Mouse (Mus musculus) ES-CJ7 (cell line): Measurements from ENCODE around the gene Supt4a.
A peak's percentile ranks its signal among the peaks of the same experiment; 100 is the strongest.

Source experiments
- DNase-seq: peaks from one replicate; pipeline ENCODE4 v3.0.0; 2011; ENCODE audit warnings: low read depth, low spot score

The Supt4a gene

DNA sequence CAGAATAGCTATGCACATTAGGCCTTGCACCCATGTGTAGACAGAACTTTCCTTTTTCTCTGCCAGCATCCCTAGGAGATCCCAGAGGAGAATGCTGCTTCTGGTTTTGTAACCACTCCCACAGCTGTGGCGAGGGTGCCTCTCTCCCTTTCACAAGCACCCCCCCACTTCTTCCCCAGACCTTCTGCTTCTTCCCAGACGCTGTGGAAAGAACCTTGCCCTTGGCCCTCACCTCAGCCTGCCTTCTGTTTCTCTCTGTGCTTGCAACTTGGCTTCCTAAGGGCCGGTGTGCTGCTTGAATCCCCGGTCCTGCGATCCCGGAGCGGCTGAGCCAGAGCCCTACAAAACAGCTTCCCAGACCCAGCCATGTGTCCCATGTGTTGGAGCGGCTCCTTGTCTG is 13.7 kb downstream of the Supt4a start:
- DNase-seq = no peak

DNA sequence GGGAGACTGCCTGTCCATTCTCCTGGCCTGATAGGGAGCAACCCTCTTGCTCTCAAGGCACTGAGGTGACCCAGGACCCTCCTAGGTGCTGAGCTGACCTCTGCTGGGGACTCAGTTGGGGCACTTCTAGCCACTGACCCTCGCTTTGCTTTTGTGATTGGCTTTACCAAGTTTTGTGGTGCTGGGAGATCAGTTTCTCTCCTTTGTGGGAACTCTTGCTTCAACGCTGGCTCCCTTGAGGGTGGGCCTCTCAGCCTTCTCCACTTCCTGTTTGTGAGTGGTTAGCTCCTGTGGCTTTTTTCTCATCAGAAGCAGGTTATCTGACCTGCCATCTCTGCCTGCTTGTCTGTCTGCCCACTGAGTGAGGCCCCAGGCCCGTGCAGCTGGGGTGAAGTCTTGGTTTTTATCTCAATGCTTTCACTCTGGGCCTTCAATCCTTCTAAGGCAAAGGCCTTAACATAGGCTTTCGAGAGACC is 14.2 kb downstream of the Supt4a start:
- no peak for DNase-seq

DNA sequence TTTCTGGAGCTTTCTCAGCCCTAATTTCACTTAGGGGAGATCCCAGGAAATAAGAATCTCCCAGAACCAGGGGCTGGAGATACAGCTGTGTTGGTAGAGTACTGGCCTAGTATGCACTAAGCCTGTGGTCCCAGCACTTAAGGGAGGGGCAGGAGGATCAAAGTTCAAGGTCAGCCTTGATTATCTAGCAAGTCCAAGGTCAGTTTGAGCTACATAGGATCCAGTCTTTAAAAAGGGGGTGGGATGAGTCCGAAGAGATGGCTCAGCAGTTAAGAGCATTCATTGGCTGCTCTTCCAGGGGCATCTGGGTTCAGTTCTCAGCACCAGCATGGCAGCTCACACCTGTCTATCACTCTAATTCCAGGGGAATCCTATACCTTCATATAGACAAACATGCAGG is 15.0 kb downstream of the Supt4a start:
- DNase-seq = peak; percentile 73

DNA sequence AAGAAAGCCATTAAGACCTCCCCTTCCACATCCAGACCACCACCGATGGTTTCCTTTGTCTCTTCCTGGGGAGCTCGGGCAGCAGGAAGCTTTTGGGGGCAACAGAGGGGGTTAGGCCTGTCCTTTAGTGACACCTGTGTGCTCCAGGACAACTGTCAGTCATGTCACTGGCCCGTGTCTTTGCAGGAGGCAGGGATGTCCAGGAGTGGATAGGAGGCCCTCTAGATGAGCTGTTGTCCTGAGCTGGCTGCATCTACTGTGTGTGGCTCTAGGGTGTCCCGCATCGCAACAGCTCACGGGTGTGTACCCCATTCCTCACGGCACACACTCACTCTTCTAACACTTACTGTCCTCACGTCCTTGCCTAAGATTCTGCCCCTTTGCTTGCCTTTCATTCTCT is 15.9 kb downstream of the Supt4a start:
- no peak for DNase-seq

DNA sequence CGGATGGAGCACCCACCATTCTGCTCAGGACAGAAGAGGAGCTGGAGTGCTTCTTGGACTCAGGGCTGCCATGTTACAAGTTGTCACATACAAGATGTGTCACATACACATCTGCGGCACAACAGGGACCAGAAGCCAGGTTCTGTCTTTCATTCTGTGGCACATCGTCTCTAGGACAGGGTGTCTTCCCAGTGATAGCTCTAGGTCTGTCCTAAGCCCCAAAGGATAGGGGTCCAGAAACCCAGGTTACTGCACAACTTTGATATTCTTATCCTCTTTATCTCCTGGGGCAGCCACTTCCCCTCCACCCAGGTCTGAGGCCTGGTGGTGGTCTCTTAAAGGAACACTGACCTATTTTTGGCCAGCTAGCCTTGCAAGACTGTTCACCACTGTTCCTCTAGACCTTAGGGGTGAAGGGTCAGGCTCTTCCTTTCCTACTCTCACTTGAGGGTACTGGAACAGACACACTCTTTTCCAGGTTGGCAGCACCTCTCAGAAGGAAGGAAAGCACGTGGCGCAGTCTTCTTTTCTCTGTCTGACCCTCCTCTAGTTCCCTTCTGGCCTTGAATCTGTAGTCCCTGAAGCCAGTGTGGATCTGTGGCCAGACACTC is 16.6 kb downstream of the Supt4a start:
- no peak for DNase-seq

DNA sequence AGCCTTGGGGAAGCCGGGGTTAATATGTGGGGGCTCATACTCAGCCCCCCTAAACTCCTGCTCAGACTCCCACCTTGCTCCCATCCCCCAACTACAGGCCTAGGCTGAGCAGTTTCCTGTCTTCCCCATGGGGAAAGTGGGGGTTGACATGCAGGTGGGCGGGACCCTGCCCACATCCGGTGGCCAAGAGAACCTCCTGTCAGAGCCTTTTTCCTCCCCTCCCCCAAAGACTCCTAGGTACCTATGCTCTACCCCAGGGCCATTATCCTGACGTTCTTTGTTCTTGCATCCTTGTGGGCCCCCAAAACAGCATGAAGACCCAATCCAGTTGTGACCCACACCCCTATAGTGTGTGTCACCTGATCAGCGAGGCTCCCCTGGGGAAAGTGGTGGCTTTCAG is 17.3 kb downstream of the Supt4a start:
- DNase-seq = no peak

DNA sequence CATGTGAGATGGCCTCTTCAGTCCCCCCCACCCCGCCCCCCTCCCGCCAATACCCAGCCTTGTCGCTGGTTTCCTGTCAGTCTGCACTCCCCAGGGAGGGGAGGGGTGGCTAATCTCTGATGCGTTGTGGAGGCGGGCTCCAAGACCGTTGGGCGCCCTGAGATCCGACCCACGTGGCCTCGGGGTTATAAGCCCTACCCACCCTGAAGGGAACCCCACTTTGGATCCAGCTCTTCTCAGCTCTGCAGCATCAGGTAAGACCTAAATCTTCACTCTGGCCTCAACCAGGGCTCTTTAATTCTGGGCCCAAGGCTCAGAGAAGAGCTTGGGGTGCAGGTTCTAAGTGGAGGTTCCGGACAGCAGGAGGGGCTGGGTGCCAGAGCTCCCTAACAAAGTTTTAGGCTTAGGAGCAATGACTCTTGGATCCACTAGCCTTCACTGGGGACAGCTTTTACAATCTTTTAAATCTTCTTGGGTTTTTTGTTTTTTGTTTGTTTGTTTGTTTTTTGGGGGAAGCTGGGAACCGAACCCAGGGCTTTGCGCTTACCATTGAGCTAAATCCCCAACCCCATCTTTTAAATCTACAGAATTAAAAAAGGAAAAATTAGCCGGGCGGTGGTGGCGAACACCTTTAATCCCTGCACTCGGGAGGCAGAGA is 18.1 kb downstream of the Supt4a start:
- DNase-seq = no peak

DNA sequence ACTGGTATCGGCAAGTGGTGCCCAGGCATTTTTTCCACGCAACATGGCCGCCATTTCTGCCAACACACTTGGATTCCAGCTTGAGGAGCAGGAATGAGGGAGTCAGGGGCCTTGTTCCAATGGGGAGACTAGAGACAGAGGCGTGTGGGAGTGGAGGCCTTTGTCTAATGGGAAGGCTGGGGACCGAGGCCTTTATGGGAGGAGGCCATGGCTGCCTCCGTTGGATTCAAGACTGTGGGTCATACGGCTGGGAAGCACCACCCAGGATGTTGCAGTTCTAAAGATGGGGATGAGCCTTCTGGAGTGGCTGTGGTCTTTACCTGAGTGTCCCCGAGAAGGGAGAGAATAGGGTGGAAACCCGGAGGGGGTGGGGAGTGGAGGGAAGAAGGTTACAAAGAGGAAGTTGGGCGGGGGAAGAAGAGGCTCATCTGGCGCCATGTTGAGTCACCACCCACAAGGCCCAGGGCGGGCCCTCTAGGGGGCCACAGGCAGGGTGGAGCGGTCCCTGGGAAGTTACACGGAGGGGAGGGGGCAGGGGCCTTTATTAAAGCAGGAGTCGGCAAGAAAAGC is 19.0 kb downstream of the Supt4a start:
- no peak for DNase-seq

DNA sequence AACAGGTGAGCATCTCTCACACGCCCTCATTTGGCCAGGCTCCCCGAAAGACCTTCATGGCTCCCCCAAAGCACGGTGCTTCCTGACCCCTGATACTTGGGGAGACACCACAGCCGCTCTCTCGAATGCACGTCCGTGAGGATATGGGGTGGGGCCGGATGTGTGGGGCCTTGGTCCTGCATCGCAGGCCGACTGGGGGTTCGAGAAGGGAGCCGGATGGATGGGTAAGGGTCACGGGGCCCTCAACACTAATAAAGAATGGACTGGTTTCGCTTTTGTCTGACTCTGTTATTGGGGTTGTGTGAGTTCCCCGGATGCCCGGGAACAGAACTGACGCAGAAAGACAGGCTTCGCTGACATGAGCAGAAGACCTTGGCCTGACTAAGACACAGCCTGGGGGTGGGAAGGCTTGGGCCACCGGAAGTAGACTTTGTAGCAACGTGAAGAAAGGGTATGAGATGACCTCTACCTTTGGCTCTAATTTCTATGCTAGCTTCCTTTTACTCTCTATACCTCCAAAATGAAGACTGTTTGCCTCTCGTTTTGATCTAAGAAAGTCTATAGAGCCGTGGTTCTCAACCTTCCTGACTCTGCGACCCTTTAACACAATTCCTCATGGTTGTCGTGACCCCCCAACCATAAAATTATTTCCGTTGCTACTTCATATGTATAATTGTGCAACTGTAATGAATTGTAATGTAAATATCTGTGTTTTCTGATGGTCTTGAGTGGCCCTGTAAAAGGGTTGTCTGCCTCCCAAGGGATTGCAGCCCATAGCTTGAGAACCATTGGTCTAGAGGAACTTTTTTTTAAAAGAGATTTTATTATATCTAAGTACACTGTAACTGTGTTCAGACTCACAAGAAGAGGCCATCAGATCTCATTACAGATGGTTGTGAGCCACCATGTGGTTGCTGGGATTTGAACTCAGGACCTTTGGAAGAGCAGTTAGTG is 19.9 kb downstream of the Supt4a start:
- no peak for DNase-seq

DNA sequence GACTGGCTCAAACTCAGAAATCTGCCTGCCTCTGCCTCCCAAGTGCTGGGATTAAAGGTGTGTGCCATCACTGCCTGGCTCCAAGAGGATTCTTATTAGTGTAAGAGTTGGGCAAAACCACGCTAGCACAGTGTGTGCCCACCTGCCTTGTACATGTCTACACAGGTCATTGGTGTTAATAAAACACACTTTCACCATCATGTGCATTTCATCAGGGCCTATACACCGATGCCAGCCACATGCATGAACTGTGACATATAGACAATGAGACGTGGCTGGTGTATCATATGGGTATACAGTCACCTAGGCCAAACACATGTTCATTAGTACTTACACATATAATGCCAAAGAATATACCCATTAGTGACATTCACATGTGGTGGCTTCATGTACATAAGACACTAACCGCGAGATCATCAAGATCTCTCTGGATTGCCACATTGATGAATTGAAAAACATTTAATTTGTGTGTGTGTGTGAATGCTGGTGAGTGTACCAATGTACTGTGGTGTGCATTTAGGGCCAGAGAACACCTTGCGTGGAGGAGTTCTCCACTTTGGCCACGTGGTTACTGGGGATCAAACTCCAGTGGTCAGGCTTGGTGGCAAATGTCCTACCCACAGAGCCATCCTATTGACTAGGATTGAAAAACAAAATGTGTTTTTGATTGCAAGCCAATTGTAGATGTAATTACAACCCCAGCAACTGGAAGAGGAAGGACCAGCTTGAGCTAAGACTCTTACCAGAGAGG is 21.0 kb downstream of the Supt4a start:
- no peak for DNase-seq

DNA sequence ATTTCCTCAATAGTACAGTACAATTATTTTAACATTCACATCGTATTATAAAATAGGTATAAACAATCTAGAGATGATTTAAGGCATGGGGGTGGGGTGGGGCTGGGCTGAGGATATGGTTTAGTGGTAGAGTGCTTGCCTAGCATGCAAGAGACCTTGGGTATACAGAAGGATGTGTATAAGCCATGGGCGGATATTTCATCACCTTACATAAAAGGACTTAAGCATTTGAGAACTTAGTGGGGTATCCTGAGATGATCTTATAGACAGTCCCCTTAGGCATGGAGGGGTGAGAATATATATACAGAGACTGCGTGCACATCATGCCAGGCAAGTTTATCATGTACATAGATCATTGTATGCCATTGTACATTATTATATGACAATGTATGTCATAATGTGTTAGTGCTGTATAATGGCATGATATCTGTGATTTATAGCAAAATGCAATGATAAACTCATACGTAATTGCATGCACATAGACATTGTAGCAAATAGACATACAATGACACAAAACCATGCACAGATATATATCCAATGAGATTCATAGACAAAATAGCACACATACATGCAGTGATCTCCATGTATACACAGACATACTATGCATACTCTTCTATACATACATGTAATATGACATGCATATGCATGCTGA is 21.7 kb downstream of the Supt4a start:
- DNase-seq = no peak

DNA sequence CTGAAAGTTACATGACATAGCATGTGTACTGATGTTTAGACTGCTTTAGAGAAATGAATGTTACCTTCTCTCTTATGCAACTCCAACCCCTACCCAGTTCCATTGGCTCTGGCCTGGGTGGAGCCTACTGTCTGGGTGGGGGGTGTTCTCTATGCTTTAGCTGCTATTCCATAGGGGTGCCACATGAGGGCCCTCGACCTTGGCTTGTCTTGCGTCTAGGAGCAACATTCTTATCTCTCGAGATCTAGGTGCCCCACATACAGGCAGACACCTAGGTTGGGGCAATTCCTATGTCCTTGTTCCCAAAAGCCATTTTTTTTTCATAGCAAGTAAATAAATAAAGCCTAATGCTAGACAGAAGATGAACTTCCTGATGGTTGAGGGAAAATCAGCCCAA is 22.3 kb downstream of the Supt4a start:
- DNase-seq = peak; percentile 74

DNA sequence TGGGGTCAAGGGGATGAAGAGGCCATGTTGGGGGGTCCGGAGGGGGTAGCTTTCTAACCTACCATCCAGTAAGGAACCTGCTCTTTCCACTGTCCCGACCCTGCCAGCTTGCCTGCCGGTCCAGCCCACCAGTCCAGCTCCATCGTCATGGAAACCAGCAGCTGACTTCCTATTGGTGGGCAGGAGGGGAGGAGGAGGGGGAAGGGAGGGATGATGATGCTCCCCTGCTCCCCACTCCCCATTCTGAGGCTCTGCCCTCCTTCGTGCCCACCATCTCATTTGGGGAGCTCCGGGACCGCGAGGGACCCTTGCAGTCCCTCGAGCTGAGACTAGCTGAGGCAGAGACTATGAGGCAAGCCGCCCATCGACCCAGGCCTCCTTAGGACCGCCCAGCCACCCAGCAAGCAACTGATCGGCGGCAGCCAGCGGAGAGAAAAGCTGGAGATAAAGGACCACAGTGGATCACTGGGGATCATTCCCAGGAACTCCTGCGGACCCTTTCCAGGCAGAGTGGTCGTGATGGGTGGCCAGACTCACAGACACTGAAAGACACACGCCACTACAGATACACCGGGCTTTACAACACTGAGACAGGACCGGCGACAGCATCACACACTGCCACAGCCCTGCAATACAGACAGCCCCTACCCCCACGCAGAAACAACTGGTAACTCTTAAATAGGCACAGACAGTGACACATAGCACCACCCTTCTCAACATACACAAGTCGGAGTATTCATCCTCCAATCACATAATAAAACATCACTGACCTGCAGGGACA is 23.1 kb downstream of the Supt4a start, which contains the start of gene Tspoap1:
Tspoap1 (plus strand) TSS at position 241 of the 781 bp plus-strand sequence.
- no peak for DNase-seq

DNA sequence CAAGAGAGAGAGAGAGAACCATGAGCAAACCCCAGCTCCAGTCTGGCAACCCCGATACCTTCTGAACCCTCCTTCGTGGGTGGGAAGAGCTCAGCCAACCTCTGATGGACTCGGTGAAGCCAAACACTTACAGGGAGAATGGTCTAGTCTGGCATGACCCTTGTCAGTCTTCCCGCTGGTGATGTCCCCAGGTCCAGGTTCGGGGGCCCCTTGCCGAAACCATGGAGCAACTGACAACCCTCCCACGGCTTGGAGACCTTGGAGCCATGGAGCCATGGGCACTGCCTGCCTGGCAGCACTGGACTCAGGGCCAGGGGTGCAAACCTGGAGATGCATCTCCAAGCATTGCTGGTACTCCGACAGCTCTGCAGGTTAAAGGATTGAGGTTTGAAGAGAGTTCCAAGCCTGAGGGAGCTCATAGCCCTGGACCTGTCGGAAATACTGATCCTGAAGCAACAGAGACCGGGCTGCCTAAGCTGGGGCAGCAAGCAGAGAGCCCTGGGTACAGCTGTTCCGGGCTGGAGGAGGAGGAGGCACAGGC is 23.9 kb downstream of the Supt4a start:
- DNase-seq = no peak

DNA sequence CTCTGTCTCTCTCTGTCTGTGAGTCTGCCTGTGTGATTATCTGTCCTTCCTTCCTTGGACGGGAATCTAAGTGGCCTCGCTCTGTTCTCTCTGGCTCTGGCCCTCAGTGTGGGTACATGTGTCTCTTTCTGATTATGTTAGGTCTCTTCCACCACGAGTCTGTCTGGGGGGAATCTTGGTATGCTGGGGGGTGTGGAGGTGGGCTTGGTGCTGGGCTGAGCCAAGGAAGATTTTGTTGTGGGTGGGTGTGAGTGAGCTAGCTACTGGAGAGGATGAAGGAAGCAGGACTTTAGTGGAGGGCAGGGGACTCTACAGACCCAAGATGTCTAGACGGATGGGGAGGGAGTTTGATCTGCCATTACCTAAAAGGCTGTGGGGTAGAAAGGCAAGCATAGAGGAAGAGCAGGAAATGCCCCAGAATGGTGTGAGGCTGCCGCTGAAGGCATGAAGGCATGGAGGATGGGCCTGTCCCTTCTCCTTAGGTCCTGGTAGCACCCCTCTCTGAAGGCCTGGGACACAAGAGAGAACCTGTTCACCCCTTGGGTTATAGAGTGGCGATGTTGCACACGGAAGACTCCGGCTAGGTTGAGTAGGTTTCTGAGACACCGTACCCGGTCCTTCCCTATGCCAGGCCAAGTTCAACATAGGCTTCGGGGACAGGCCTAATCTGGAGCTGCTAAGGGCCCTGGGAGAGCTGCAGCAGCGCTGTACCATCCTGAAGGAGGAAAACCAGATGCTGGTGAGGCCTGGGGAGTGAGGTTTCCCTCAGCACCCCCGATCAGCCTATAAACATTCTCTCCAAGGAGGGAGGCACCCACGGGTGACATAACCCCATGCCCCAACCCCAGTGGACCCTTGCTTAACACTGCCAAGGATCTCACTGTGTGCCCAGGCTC is 24.7 kb downstream of the Supt4a start:
- DNase-seq = no peak

DNA sequence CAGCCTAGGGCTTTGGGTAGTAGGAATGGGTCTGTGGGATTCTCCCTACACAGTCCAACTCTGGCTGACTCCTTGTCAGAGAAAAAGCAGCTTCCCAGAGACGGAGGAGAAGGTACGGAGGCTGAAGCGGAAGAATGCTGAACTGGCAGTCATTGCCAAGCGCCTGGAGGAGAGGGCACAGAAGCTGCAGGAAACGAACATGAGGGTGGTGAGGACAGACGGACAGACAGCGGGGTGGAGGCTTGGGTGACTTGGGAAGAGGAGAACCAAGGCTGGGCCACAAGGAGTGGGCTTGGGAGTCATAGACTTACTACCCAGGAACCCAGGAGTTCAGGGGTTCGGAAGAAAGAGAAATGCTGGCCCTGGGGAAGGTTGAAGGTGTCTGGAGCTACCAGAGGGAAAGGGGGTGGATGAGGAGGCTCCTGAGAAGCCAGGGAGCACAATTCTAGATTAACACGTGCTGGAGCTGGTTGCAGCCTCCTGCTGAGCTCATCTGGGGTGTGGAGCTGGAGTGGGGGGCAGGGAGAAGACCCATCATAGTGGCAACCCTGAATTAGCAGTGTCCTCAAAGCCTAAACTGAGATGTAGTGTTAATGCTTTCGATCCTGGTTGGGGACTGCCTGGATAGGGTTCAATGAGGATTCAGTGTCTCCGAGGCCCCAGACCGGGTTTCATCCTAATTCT is 25.5 kb downstream of the Supt4a start:
- no peak for DNase-seq

DNA sequence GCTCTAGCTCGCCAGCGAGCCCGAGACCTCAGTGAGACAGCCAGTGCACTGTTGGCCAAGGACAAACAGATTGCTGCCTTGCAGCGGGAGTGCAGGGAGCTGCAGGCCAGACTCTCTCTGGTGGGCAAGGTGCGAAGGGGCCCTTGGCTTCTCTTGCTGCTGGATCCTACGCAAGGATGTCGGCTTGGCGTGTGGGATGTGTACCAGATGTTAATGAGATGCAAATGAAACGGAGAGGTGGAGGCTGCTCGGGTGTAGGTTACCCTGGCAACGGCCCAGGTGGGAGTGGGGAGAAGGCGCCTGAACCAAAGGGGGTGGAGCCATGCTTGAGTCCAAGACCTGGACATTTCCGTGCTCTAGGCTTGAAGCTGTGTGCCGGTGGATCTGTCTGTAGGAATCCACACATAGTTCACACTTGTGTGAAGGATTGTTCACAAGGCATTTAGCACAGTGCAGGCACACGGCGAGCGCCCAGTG is 26.2 kb downstream of the Supt4a start:
- peak; percentile 96 for DNase-seq
